In the genomic region with DNA sequence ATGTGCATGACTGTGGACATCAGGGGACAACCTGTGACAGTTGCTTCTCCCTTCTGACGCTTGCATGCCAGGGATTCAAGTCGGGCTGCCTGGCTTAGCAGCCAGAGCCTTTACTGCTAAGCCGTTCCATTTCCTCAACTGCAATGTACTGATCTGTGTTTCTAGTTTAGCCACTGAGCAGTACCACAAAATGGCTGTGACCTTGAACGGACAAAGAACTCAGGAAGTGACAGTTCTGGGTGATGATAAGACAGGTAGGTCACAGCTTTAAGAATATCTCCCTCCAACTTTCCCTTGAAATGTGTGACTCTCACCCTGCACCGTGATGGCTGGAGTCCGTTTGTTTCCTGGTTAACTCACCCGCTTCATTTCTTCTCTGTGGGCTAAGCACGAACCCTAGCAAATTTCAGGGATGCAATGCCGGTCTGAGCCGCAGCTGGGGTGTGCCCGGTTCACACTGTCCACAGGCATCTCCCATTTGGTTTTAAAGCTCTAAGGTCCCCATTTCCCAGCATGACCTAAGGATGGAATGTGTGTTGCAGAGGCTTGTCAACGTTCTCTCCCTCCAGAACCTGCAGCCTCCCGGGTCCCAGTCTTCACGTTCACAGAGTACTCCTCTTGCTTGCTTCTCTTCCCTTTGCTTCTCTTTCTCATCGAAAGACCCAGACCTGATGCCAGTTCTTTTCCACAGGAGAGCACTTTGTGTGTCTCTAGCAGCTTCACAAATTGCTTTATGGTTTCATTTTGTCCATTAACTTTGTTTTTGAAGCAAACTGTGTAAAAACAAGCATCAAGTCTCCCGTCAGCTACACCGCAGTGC, we compare ENCODE assay signal across 8 mouse cellular contexts. TPM values are rescaled to one million over a fixed set of nuclear protein-coding genes. Genes with fewer than 3 reads are reported as not detected.
A peak's percentile ranks its signal among the peaks of the same experiment; 100 is the strongest.
DNase-seq lines count a peak whose midpoint lies in the region; ATAC-seq and TF ChIP-seq lines count a peak whose summit lies in the region.

No protein-coding gene starts in this region.

- H3K27me3 ChIP-seq in lung, postnatal 0 days (replicated peaks; ENCODE audit: insufficient read depth, low read length), result no peaks in the 10 kb centered on the region
- H3K27me3 ChIP-seq in hindbrain, embryonic 10.5 days (ENCODE audit: insufficient read depth, poor library complexity, severe bottlenecking), result peaks cover 6% of the 10 kb centered on the region; the same call in 1 of the 2 replicates
- no peaks in the 10 kb centered on the region for H3K27me3 ChIP-seq in liver, embryonic 14.5 days (ENCODE audit: control insufficient read depth, insufficient read depth, low read length)
- no peaks in the 10 kb centered on the region for H3K27me3 ChIP-seq in stomach, embryonic 15.5 days (replicated peaks)

- 22% methylated on average over 17 of the region's 17 CpGs for WGBS in lung, postnatal 0 days
- 37% methylated on average over 17 of the region's 17 CpGs for WGBS in hindbrain, embryonic 10.5 days
- WGBS in liver, embryonic 14.5 days (ENCODE audit: insufficient replicate concordance), result 17% methylated on average over 17 of the region's 17 CpGs
- 31% methylated on average over 17 of the region's 17 CpGs for WGBS in stomach, embryonic 15.5 days

- H3K9me3 ChIP-seq in lung, postnatal 0 days (ENCODE audit: low read length), result no peaks in the 10 kb centered on the region
- no peaks in the 10 kb centered on the region for H3K9me3 ChIP-seq in hindbrain, embryonic 10.5 days
- no peaks in the 10 kb centered on the region for H3K9me3 ChIP-seq in liver, embryonic 14.5 days (ENCODE audit: control insufficient read depth, low read length)
- no peaks in the 10 kb centered on the region for H3K9me3 ChIP-seq in stomach, embryonic 15.5 days

- H3K27ac ChIP-seq in lung, postnatal 0 days (ENCODE audit: low read length), result no peak overlapping the region
- H3K27ac ChIP-seq in hindbrain, embryonic 10.5 days, result peak overlapping the region; percentile 19
- H3K27ac ChIP-seq in liver, embryonic 14.5 days, result no peak overlapping the region
- H3K27ac ChIP-seq in stomach, embryonic 15.5 days, result no peak overlapping the region

- H3K36me3 ChIP-seq in lung, postnatal 0 days (ENCODE audit: insufficient read depth, low read length), result no peaks in the 10 kb centered on the region
- no peaks in the 10 kb centered on the region for H3K36me3 ChIP-seq in hindbrain, embryonic 10.5 days
- H3K36me3 ChIP-seq in liver, embryonic 14.5 days (replicated peaks; ENCODE audit: control insufficient read depth, insufficient read depth, low read depth), result no peaks in the 10 kb centered on the region
- no peaks in the 10 kb centered on the region for H3K36me3 ChIP-seq in stomach, embryonic 15.5 days

- H3K4me3 ChIP-seq in lung, postnatal 0 days (ENCODE audit: low read depth, low read length), result peak overlapping the region; percentile 28
- H3K4me3 ChIP-seq in hindbrain, embryonic 10.5 days, result peak overlapping the region; percentile 40
- peak overlapping the region; percentile 3 to 22; a peak in 2 of 4 replicates for H3K4me3 ChIP-seq in liver, embryonic 14.5 days (ENCODE audit: insufficient read depth in 1 of 2, low read depth in 2 of 2, low read length in 2 of 2)
- peak overlapping the region; percentile 35 for H3K4me3 ChIP-seq in stomach, embryonic 15.5 days (replicated peaks)

- TF ChIP-seq CTCF in lung, postnatal 0 days (IDR thresholded peaks at IDR 0.05), result no peak
- no peak for TF ChIP-seq CTCF in liver, embryonic 14.5 days (IDR thresholded peaks at IDR 0.05; ENCODE audit: low read depth)

- peak; percentile 59 for ATAC-seq in lung, postnatal 0 days
- no peak for ATAC-seq in liver, embryonic 14.5 days (ENCODE audit: insufficient read depth)
- no peak for ATAC-seq in stomach, embryonic 15.5 days (ENCODE audit: insufficient read depth, low FRiP score, low read depth)

- peak; percentile 4 to 15 for DNase-seq in adrenal gland, postnatal 36 days
- no peak for DNase-seq in adrenal gland, postnatal 4 days (ENCODE audit: low spot score in 2 of 2)
- DNase-seq in lung, postnatal 0 days (ENCODE audit: low spot score), result no peak
- DNase-seq in lung, postnatal 10 days, result no peak
- no peak for DNase-seq in hindbrain, embryonic 10.5 days (ENCODE audit: low spot score)
- DNase-seq in liver, embryonic 14.5 days (ENCODE audit: low read depth in 3 of 3, low spot score in 3 of 3), result no peak
- no peak for DNase-seq in adrenal gland, adult 8-10 months

- H3K4me2 ChIP-seq in lung, postnatal 0 days (replicated peaks; ENCODE audit: low read depth, low read length), result peak overlapping the region; percentile 54
- peak overlapping the region; percentile 52 for H3K4me2 ChIP-seq in liver, embryonic 14.5 days (ENCODE audit: low read depth)
- peak overlapping the region; percentile 67 for H3K4me2 ChIP-seq in stomach, embryonic 15.5 days

- TF ChIP-seq EP300 in lung, postnatal 0 days (IDR thresholded peaks at IDR 0.05), result no peak
- no peak for TF ChIP-seq EP300 in liver, embryonic 14.5 days (IDR thresholded peaks at IDR 0.05; ENCODE audit: low read depth)

- H3K4me1 ChIP-seq in lung, postnatal 0 days (ENCODE audit: insufficient read depth, low read depth, low read length), result no peaks in the 10 kb centered on the region
- H3K4me1 ChIP-seq in hindbrain, embryonic 10.5 days (replicated peaks), result 0 out of 2 replicates have a peak, but pooled peaks cover 6% of the 10 kb centered on the region
- H3K4me1 ChIP-seq in liver, embryonic 14.5 days (replicated peaks; ENCODE audit: control insufficient read depth in 2 of 2, insufficient read depth in 2 of 2, low read length in 1 of 2), result no peaks in the 10 kb centered on the region
- H3K4me1 ChIP-seq in stomach, embryonic 15.5 days, result no peaks in the 10 kb centered on the region

- H3K9ac ChIP-seq in lung, postnatal 0 days (replicated peaks; ENCODE audit: low read depth), result peak overlapping the region; percentile 23; the same call in 1 of the 2 replicates
- H3K9ac ChIP-seq in liver, embryonic 14.5 days (replicated peaks), result no peak overlapping the region
- no peak overlapping the region for H3K9ac ChIP-seq in stomach, embryonic 15.5 days

RNA-seq across cellular contexts. Expression of gene Eea1, which starts 46.2 kb away (rescaled TPM):
- 10 to 100 TPM; 27.0 to 42.1 TPM for total RNA-seq in adrenal gland, postnatal 36 days (2021)
- total RNA-seq in adrenal gland, postnatal 4 days (2021), result 10 to 100 TPM; 29.4 to 33.9 TPM
- 27.5 and 29.1 TPM in 2 replicates for polyA plus RNA-seq in lung, postnatal 0 days (2015; fragmentation: Nextera tagmentation; extraction: Ambion mirVana)
- polyA plus RNA-seq in hindbrain, embryonic 10.5 days (2016; fragmentation: Nextera tagmentation; extraction: Ambion mirVana), result 9.2 and 10.3 TPM in 2 replicates
- polyA plus RNA-seq in liver, embryonic 14.5 days (2012; rRNA removed), result 2.4 and 4.2 TPM in 2 replicates
- 8.9 and 9.0 TPM in 2 replicates for polyA plus RNA-seq in liver, embryonic 14.5 days (2014; fragmentation: Nextera tagmentation; extraction: Ambion mirVana)
- 22.1 and 22.6 TPM in 2 replicates for polyA plus RNA-seq in stomach, embryonic 15.5 days (2015; fragmentation: Nextera tagmentation; extraction: Ambion mirVana)
- total RNA-seq in adrenal gland, adult 8-10 months (2022), result 10 to 100 TPM; 26.1 to 47.8 (median 33.7) TPM

RNA-seq across cellular contexts. Expression of gene Gm33543, which starts 51.5 kb away (rescaled TPM):
- total RNA-seq in adrenal gland, postnatal 36 days (2021), result not detected
- under 1 TPM in 1 of 2 experiments, not detected in 1; 0.23 TPM for total RNA-seq in adrenal gland, postnatal 4 days (2021)
- not detected in 2 replicates for polyA plus RNA-seq in lung, postnatal 0 days (2015; fragmentation: Nextera tagmentation; extraction: Ambion mirVana)
- polyA plus RNA-seq in hindbrain, embryonic 10.5 days (2016; fragmentation: Nextera tagmentation; extraction: Ambion mirVana), result not detected in 2 replicates
- polyA plus RNA-seq in liver, embryonic 14.5 days (2012; rRNA removed), result 0.04 TPM in 1 of 2 replicates, not detected in the other
- not detected in 2 replicates for polyA plus RNA-seq in liver, embryonic 14.5 days (2014; fragmentation: Nextera tagmentation; extraction: Ambion mirVana)
- polyA plus RNA-seq in stomach, embryonic 15.5 days (2015; fragmentation: Nextera tagmentation; extraction: Ambion mirVana), result 0.09 TPM in 1 of 2 replicates, not detected in the other
- not detected for total RNA-seq in adrenal gland, adult 8-10 months (2022)

Comparison
In these comparisons a context has a peak if more than half of its experiments do, and no peak if none do; other contexts are left out.
1. DNase-seq: peak in adrenal gland, postnatal 36 days (2 of 2); none in adrenal gland, postnatal 4 days (0 of 2), lung, postnatal 0 days (single experiment), lung, postnatal 10 days (single experiment), hindbrain, embryonic 10.5 days (single experiment), liver, embryonic 14.5 days (0 of 3) and adrenal gland, adult 8-10 months (single experiment).
2. Peak in every context shown above with its lines, with median percentiles within 50 percentile points of each other: H3K4me2 ChIP-seq and H3K4me3 ChIP-seq.